Mouse (Mus musculus) left cerebral cortex, postnatal 25 days (tissue): Measurements from ENCODE around the gene Cdk12. TPM values are rescaled to one million over a fixed set of nuclear protein-coding genes. Genes with fewer than 3 reads are reported as not detected.

Source experiments
- DNase-seq, 2 experiments: peaks; one replicate each; pipeline ENCODE4 v3.0.0; 2022; ENCODE audit warnings: low spot score in 2 of 2, mixed read lengths in 1 of 2
- intact Hi-C: fragments of 180-260 bp; cut with DNase I; formaldehyde crosslinking; loops from one replicate; pipeline ENCODE4 v1.15.1; 2025
- microRNA-seq, 2 experiments: library from miRNA; unstranded; fragments of <30 nt; microRNA quantifications; one replicate each; pipeline ENCODE4 v1.2.0; 2022
- total RNA-seq, 2 experiments: library from RNA; stranded (reverse); gene quantifications; 2 replicates each; pipeline ENCODE4 v1.2.3; 2021

Cdk12 gene
- total RNA-seq, 2 experiments from 2014 or later: 35.2 to 38.8 TPM

DNA sequence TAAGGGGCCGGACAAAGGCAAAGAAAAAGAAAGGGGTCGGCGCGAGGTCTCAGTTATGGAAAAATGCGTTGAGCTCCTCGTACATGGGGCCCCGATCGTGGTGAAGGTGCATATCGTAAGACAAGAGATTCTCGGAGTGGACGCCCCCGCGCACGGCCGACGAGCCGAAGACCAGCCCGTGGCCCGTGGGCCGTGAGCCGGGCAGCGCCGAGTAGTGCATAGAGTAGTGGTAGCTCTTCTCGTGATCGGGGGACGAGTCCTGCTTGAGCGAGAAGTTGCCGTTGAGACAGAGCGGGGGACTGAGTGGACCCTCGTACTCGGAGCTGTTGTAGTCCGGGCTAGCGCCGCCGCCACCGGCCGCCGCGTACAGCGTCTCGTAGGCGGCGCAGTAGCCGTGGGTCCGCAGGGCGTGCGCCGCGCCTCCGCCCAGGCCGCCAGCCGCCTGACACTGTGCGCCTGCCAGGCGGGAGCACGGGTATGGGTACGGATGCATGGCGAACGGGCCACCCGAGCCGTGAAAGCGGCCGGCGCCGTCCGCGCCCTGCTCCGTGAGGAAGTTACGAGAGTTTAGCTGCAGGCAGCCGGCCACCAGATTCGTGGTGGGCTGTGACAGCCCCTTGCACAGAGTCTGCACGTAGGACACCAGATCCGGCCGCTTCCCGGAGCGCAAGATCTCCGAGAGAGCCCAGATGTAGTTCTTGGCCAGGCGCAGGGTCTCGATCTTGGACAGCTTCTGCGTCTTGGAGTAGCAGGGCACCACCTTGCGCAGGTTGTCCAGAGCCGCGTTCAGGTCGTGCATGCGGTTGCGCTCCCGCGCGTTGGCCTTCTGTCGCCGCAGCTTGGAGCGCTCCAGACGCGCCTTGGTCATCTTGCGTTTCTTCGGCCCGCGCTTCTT, 124.5 kb downstream of the Cdk12 start:
- no peak for DNase-seq
- intact Hi-C loops: no loop called here

DNA sequence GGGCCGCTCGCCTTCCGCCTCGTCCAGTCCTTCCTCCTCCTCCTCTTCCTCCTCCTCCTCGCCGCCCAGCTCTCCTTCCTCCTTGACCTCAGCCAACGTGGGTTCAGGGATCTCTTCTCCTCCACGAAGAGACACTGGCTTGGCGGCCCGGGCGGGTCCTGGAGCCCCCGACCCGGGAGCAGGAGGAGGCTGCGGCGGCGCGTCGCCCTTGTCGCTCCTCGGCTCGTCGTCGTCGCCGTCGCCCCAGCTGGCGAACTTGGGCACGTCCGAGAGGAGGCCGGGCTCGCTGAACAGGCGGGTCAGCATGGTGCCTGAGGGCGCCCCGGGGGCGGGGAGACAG, 125.1 kb downstream of the Cdk12 start:
- intact Hi-C loops: no loop called here
- no peak for DNase-seq

Small RNAs within 50 kb of the gene (microRNA-seq; reads per million reads assigned to microRNA genes)
- gene Gm27399: 0 reads per million in 2 experiments
- gene Mir5119: 0 to 0.67 reads per million in 2 experiments

Other genes starting within 250 kb of the Cdk12 start
- gene Plxdc1, start 216.6 kb upstream of the Cdk12 start, total RNA-seq: 10 to 100 TPM; 22.0 to 22.4 TPM
- 1 to 10 TPM in 1 of 2 experiments, under 1 TPM in 1; 0.89 to 1.7 TPM for gene Arl5c, start 206.9 kb upstream of the Cdk12 start, total RNA-seq
- 100 to 1,000 TPM; 155 to 167 TPM for gene Cacnb1, start 180.0 kb upstream of the Cdk12 start, total RNA-seq
- gene Rpl19, start 176.3 kb upstream of the Cdk12 start, total RNA-seq: 100 to 1,000 TPM; 560 to 589 TPM
- gene Stac2, start 149.6 kb upstream of the Cdk12 start, total RNA-seq: 10 to 100 TPM; 63.4 to 76.9 TPM
- gene Fbxl20, start 52.7 kb upstream of the Cdk12 start, total RNA-seq: 10 to 100 TPM; 35.5 to 39.4 TPM
- 10 to 100 TPM; 49.6 to 49.7 TPM for gene Med1, start 9.8 kb upstream of the Cdk12 start, total RNA-seq
- gene Neurod2, start 126.6 kb downstream of the Cdk12 start, total RNA-seq: 10 to 100 TPM; 57.3 to 64.3 TPM
- gene Ppp1r1b, start 145.3 kb downstream of the Cdk12 start, total RNA-seq: 100 to 1,000 TPM; 141 to 380 TPM
- 10 to 100 TPM; 34.1 to 36.8 TPM for gene Stard3, start 155.3 kb downstream of the Cdk12 start, total RNA-seq
- gene Tcap, start 180.8 kb downstream of the Cdk12 start, total RNA-seq: 10 to 100 TPM in 1 of 2 experiments, 1 to 10 TPM in 1; 9.3 to 11.6 TPM
- under 1 TPM; 0.39 to 0.73 TPM for gene Pnmt, start 183.4 kb downstream of the Cdk12 start, total RNA-seq
- 10 to 100 TPM; 10.1 to 11.3 TPM for gene Pgap3, start 197.4 kb downstream of the Cdk12 start, total RNA-seq
- 1 to 10 TPM; 1.8 to 2.4 TPM for gene Erbb2, start 209.4 kb downstream of the Cdk12 start, total RNA-seq
- 100 to 1,000 TPM; 119 to 120 TPM for gene Mien1, start 235.9 kb downstream of the Cdk12 start, total RNA-seq
- 1 to 10 TPM; 2.4 to 2.7 TPM for gene Grb7, start 243.3 kb downstream of the Cdk12 start, total RNA-seq